Mouse (Mus musculus): Measurements from ENCODE around the gene Ticrr. TPM values are rescaled to one million over a fixed set of nuclear protein-coding genes. Genes with fewer than 3 reads are reported as not detected.

The Ticrr gene
- polyA plus RNA-seq, 1 experiment from 2014 or later, result 6.3 TPM

Other genes with a start within 250 kb of the Ticrr start
- 18.0 and 21.8 TPM in 2 replicates for gene Polg, start 193.8 kb upstream of the Ticrr start, polyA plus RNA-seq (2015; fragmentation: Nextera tagmentation; extraction: Ambion mirVana)
- 0.24 TPM in 1 of 2 replicates, not detected in the other for gene Rhcg, start 42.5 kb upstream of the Ticrr start, polyA plus RNA-seq (2015; fragmentation: Nextera tagmentation; extraction: Ambion mirVana)
- 0.32 and 0.35 TPM in 2 replicates for gene Kif7, start 55.5 kb downstream of the Ticrr start, polyA plus RNA-seq (2015; fragmentation: Nextera tagmentation; extraction: Ambion mirVana)
- gene Plin1, start 72.7 kb downstream of the Ticrr start, polyA plus RNA-seq (2015; fragmentation: Nextera tagmentation; extraction: Ambion mirVana), result not detected in 2 replicates
- gene Pex11a, start 82.9 kb downstream of the Ticrr start, polyA plus RNA-seq (2015; fragmentation: Nextera tagmentation; extraction: Ambion mirVana), result 3.4 and 3.8 TPM in 2 replicates
- gene Wdr93, start 83.0 kb downstream of the Ticrr start, polyA plus RNA-seq (2015; fragmentation: Nextera tagmentation; extraction: Ambion mirVana), result 0.05 and 0.08 TPM in 2 replicates
- not detected in 2 replicates for gene Mesp1, start 133.6 kb downstream of the Ticrr start, polyA plus RNA-seq (2015; fragmentation: Nextera tagmentation; extraction: Ambion mirVana)
- not detected in 2 replicates for gene Mesp2, start 150.5 kb downstream of the Ticrr start, polyA plus RNA-seq (2015; fragmentation: Nextera tagmentation; extraction: Ambion mirVana)
- 14.9 and 21.0 TPM in 2 replicates for gene Anpep, start 200.9 kb downstream of the Ticrr start, polyA plus RNA-seq (2015; fragmentation: Nextera tagmentation; extraction: Ambion mirVana)

All from liver, embryonic 15.5 days (tissue).